Mouse (Mus musculus): Measurements from ENCODE around the gene Cd300a. TPM values are rescaled to one million over a fixed set of nuclear protein-coding genes. Genes with fewer than 3 reads are reported as not detected.
A peak's percentile ranks its signal among the peaks of the same experiment; 100 is the strongest.
"Not testable (repeated sequence)": the region's sequence is repeated elsewhere in the genome, so short reads cannot be mapped to it uniquely, and the experiment has no call there.

Gene Cd300a
- polyA plus RNA-seq, 1 experiment from 2014 or later: 1.4 TPM

GRCm38 (mm10) chr11:114883251-114883789 lies 6.5 kb upstream of the Cd300a start:
- no peak for ATAC-seq (replicated peaks; ENCODE audit: extremely low read depth, insufficient read depth, low FRiP score)

GRCm38 (mm10) chr11:114884380-114885100 lies 5.3 kb upstream of the Cd300a start:
- 0 out of 2 replicates have a peak, but pooled peaks cover 2% of the 10 kb centered on the region for H3K4me1 ChIP-seq (ENCODE audit: control insufficient read depth, insufficient read depth, low read length)
- ATAC-seq (replicated peaks; ENCODE audit: extremely low read depth, insufficient read depth, low FRiP score): peak; percentile 49; the same call in 1 of the 2 replicates
- H3K27me3 ChIP-seq (ENCODE audit: control insufficient read depth, insufficient read depth, low read length): no peaks in the 10 kb centered on the region
- no peaks in the 10 kb centered on the region for H3K36me3 ChIP-seq (ENCODE audit: control insufficient read depth, insufficient read depth)
- no peak overlapping the region for H3K4me2 ChIP-seq (ENCODE audit: low read depth, low read length)
- WGBS: 66% methylated on average over 4 of the region's 4 CpGs
- H3K9ac ChIP-seq (ENCODE audit: low read length): no peak overlapping the region
- no peak overlapping the region for H3K4me3 ChIP-seq (ENCODE audit: low read length)
- H3K9me3 ChIP-seq (replicated peaks; ENCODE audit: control insufficient read depth, low read length): no peaks in the 10 kb centered on the region
- no peak overlapping the region; the same call in 1 of the 2 replicates for H3K27ac ChIP-seq (ENCODE audit: low read length)

More at GRCm38 (mm10) chr11:114883251-114883789, 6.5 kb upstream of the Cd300a start:
- Histone ChIP-seq H3K4me1 (ENCODE audit: control insufficient read depth, insufficient read depth, low read length) (0 out of 2 replicates have a peak, but pooled peaks cover 2% of the 10 kb centered on the region), H3K4me2 (ENCODE audit: low read depth, low read length) (no peak overlapping the region), H3K27me3 (ENCODE audit: control insufficient read depth, insufficient read depth, low read length) (no peaks in the 10 kb centered on the region), H3K27ac (ENCODE audit: low read length) (no peak overlapping the region), H3K4me3 (ENCODE audit: low read length) (no peak overlapping the region), H3K36me3 (ENCODE audit: control insufficient read depth, insufficient read depth) (no peaks in the 10 kb centered on the region), H3K9ac (ENCODE audit: low read length) (no peak overlapping the region), H3K9me3 (replicated peaks; ENCODE audit: control insufficient read depth, low read length) (no peaks in the 10 kb centered on the region)
- WGBS: 84% methylated on average over 4 of the region's 4 CpGs

GRCm38 (mm10) chr11:114890542-114890941 lies 701 bp downstream of the Cd300a start:
- Histone ChIP-seq H3K36me3 (ENCODE audit: control insufficient read depth, insufficient read depth) (no peaks in the 10 kb centered on the region), H3K27ac (ENCODE audit: low read length) (no peak overlapping the region), H3K4me3 (ENCODE audit: low read length) (no peak overlapping the region), H3K9ac (ENCODE audit: low read length) (no peak overlapping the region), H3K4me1 (ENCODE audit: control insufficient read depth, insufficient read depth, low read length) (no peaks in the 10 kb centered on the region), H3K27me3 (ENCODE audit: control insufficient read depth, insufficient read depth, low read length) (no peaks in the 10 kb centered on the region), H3K4me2 (ENCODE audit: low read depth, low read length) (no peak overlapping the region), H3K9me3 (replicated peaks; ENCODE audit: control insufficient read depth, low read length) (no peaks in the 10 kb centered on the region)
- WGBS: 47% methylated on average over 5 of the region's 5 CpGs
- ATAC-seq (replicated peaks; ENCODE audit: extremely low read depth, insufficient read depth, low FRiP score): no peak

GRCm38 (mm10) chr11:114896085-114896484 lies 6.2 kb downstream of the Cd300a start:
- no peak for ATAC-seq (replicated peaks; ENCODE audit: extremely low read depth, insufficient read depth, low FRiP score)
- WGBS: 68% methylated on average over 3 of the region's 3 CpGs
- no peaks in the 10 kb centered on the region for H3K4me1 ChIP-seq (ENCODE audit: control insufficient read depth, insufficient read depth, low read length)
- no peak overlapping the region for H3K4me3 ChIP-seq (ENCODE audit: low read length)
- H3K9ac ChIP-seq (ENCODE audit: low read length): no peak overlapping the region
- H3K9me3 ChIP-seq (replicated peaks; ENCODE audit: control insufficient read depth, low read length): no peaks in the 10 kb centered on the region
- H3K27me3 ChIP-seq (ENCODE audit: control insufficient read depth, insufficient read depth, low read length): no peaks in the 10 kb centered on the region
- no peak overlapping the region for H3K4me2 ChIP-seq (ENCODE audit: low read depth, low read length)
- no peak overlapping the region for H3K27ac ChIP-seq (ENCODE audit: low read length)
- H3K36me3 ChIP-seq (ENCODE audit: control insufficient read depth, insufficient read depth): no peaks in the 10 kb centered on the region

GRCm38 (mm10) chr11:114898026-114898425 lies 8.2 kb downstream of the Cd300a start:
- Histone ChIP-seq H3K27ac (ENCODE audit: low read length) (no peak overlapping the region), H3K9me3 (replicated peaks; ENCODE audit: control insufficient read depth, low read length) (no peaks in the 10 kb centered on the region), H3K4me2 (ENCODE audit: low read depth, low read length) (no peak overlapping the region), H3K27me3 (ENCODE audit: control insufficient read depth, insufficient read depth, low read length) (no peaks in the 10 kb centered on the region), H3K4me1 (ENCODE audit: control insufficient read depth, insufficient read depth, low read length) (no peaks in the 10 kb centered on the region), H3K4me3 (ENCODE audit: low read length) (no peak overlapping the region), H3K9ac (ENCODE audit: low read length) (no peak overlapping the region), H3K36me3 (ENCODE audit: control insufficient read depth, insufficient read depth) (no peaks in the 10 kb centered on the region)
- no peak for ATAC-seq (replicated peaks; ENCODE audit: extremely low read depth, insufficient read depth, low FRiP score)
- WGBS: 43% methylated on average over 1 of the region's 1 CpGs

- H3K4me1 ChIP-seq (ENCODE audit: control insufficient read depth, insufficient read depth, low read length): no peaks in the 10 kb centered on the region
- H3K27ac ChIP-seq (ENCODE audit: low read length): no peak overlapping the region
- no peak overlapping the region for H3K9ac ChIP-seq (ENCODE audit: low read length)
- no peak overlapping the region for H3K4me3 ChIP-seq (ENCODE audit: low read length)
- H3K4me2 ChIP-seq (ENCODE audit: low read depth, low read length): no peak overlapping the region
- no peaks in the 10 kb centered on the region for H3K27me3 ChIP-seq (ENCODE audit: control insufficient read depth, insufficient read depth, low read length)
- no peaks in the 10 kb centered on the region for H3K36me3 ChIP-seq (ENCODE audit: control insufficient read depth, insufficient read depth)
- no peak for ATAC-seq (replicated peaks; ENCODE audit: extremely low read depth, insufficient read depth, low FRiP score)
- no peaks in the 10 kb centered on the region for H3K9me3 ChIP-seq (replicated peaks; ENCODE audit: control insufficient read depth, low read length)
- WGBS: 75% methylated on average over 4 of the region's 4 CpGs
Measured at GRCm38 (mm10) chr11:114903224-114903623, 13.4 kb downstream of the Cd300a start.

- ATAC-seq (replicated peaks; ENCODE audit: extremely low read depth, insufficient read depth, low FRiP score): no peak
- Histone ChIP-seq H3K9ac (ENCODE audit: low read length) (no peak overlapping the region), H3K27ac (ENCODE audit: low read length) (no peak overlapping the region), H3K9me3 (replicated peaks; ENCODE audit: control insufficient read depth, low read length) (no peaks in the 10 kb centered on the region), H3K4me3 (ENCODE audit: low read length) (no peak overlapping the region), H3K4me2 (ENCODE audit: low read depth, low read length) (no peak overlapping the region), H3K4me1 (ENCODE audit: control insufficient read depth, insufficient read depth, low read length) (no peaks in the 10 kb centered on the region), H3K27me3 (ENCODE audit: control insufficient read depth, insufficient read depth, low read length) (no peaks in the 10 kb centered on the region), H3K36me3 (ENCODE audit: control insufficient read depth, insufficient read depth) (no peaks in the 10 kb centered on the region)
- WGBS: 61% methylated on average over 4 of the region's 4 CpGs
Measured at GRCm38 (mm10) chr11:114907567-114907966, 17.7 kb downstream of the Cd300a start.

GRCm38 (mm10) chr11:114908086-114908485 lies 18.2 kb downstream of the Cd300a start:
- Histone ChIP-seq H3K36me3 (ENCODE audit: control insufficient read depth, insufficient read depth) (no peaks in the 10 kb centered on the region), H3K4me1 (ENCODE audit: control insufficient read depth, insufficient read depth, low read length) (no peaks in the 10 kb centered on the region), H3K9ac (ENCODE audit: low read length) (no peak overlapping the region), H3K4me3 (ENCODE audit: low read length) (no peak overlapping the region), H3K27me3 (ENCODE audit: control insufficient read depth, insufficient read depth, low read length) (no peaks in the 10 kb centered on the region), H3K27ac (ENCODE audit: low read length) (no peak overlapping the region), H3K9me3 (replicated peaks; ENCODE audit: control insufficient read depth, low read length) (no peaks in the 10 kb centered on the region), H3K4me2 (ENCODE audit: low read depth, low read length) (no peak overlapping the region)
- no peak for ATAC-seq (replicated peaks; ENCODE audit: extremely low read depth, insufficient read depth, low FRiP score)
- WGBS: 38% methylated on average over 4 of the region's 4 CpGs

GRCm38 (mm10) chr11:114909538-114909937 lies 19.7 kb downstream of the Cd300a start:
- not testable (repeated sequence) for H3K4me1 ChIP-seq (ENCODE audit: control insufficient read depth, insufficient read depth, low read length); H3K9me3 ChIP-seq (replicated peaks; ENCODE audit: control insufficient read depth, low read length); ATAC-seq (replicated peaks; ENCODE audit: extremely low read depth, insufficient read depth, low FRiP score); H3K36me3 ChIP-seq (ENCODE audit: control insufficient read depth, insufficient read depth); H3K4me2 ChIP-seq (ENCODE audit: low read depth, low read length); H3K27me3 ChIP-seq (ENCODE audit: control insufficient read depth, insufficient read depth, low read length); H3K9ac ChIP-seq (ENCODE audit: low read length); H3K27ac ChIP-seq (ENCODE audit: low read length); H3K4me3 ChIP-seq (ENCODE audit: low read length)
- 29% methylated on average over 3 of the region's 3 CpGs for WGBS

Measured in heart, embryonic 16.5 days (tissue).